Mouse (Mus musculus): ENCODE data around the gene Mis12. TPM values are rescaled to one million over a fixed set of nuclear protein-coding genes. Genes with fewer than 3 reads are reported as not detected.

Mis12 gene
- total RNA-seq (2022): 10 to 100 TPM; 22.5 to 30.3 (median 26.7) TPM

GRCm38 (mm10) chr11:71019201-71020068 is at the start of gene Mis12, which contains the start of gene Derl2:
TSS of gene Mis12 (plus strand) at chr11:71019611.
TSS of gene Derl2 (minus strand) at chr11:71019841.
- DNase-seq: peak; percentile 99

GRCm38 (mm10) chr11:70969821-70970559 is 49.4 kb upstream of the Mis12 start, which contains the start of the genes Nup88 and Rpain:
TSS of gene Nup88 (minus strand) at chr11:70969973.
TSS of gene Rpain (plus strand) at chr11:70970213.
- DNase-seq: peak; percentile 91

DNA sequence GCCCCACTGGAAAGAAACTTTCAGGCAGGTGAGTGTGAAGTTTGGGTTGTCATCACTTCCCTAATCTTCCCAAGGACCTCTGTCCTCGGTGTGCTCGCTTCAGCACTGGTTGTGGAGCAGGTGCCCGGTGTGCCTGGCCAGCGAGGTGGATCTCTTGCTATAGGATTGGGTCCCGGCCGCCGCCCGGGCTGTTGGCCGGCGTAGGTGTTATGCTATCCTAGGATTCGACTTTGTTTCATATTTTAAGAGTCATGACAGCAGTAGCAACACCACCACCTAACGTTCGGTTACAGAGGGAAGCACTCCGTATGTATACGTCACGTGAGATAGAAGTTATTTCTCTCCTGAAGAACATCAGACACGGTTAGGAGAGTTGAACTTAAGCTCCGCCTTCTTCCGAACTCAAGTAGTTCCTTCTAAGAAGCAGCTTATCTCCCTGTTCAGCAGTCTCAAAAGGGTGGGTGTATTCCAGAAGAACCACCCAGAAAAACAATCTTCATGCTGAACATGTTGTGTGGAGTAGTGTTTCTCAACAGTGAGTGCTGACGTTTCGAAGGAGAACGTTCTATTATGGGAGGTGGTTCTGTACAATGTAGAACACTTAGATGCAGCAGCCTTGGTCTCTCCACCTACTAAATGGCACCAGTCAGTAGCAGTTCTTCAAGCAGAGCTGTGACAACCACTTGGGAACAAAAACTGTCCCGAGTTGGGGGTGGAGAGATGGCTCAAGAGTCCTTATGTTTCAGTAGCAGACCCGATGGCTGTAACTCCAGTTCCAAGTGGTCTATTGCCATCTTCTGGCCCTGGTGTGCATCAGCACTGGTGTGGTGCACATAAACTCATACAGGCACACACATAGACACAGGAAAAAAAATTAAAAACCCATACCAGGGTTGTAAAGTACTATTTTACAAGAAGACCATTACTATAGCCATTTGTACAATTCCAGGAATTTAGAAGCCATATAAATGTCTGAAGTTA is 48.6 kb upstream of the Mis12 start:
- no peak for DNase-seq

- DNase-seq: no peak
Observed at GRCm38 (mm10) chr11:70972586-70972985, 46.8 kb upstream of the Mis12 start.

DNA sequence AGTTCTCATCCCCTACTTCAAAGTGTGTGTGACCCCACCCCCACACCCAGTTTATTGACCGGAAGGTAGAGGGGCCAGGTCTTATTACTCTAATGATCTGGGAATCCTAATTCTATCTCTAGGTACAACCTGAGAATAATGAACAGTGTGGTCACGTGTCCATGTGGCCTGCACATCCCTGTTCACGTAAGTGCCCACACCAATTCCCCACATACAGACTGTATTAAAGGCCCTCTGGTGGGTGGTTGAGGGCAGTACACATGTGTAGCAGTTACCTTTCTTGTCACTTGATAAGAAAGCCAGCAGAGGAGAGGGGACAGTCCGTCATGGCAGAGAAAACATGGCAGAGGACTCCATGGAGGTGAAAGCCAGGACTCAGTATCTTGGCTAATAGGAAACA is 45.5 kb upstream of the Mis12 start:
- DNase-seq: no peak

- DNase-seq: no peak
Observed at GRCm38 (mm10) chr11:70975193-70975592, 44.2 kb upstream of the Mis12 start.

- no peak for DNase-seq
Observed at GRCm38 (mm10) chr11:70977293-70977692, 42.1 kb upstream of the Mis12 start.

GRCm38 (mm10) chr11:70980232-70980631 is 39.2 kb upstream of the Mis12 start:
- DNase-seq: no peak

DNA sequence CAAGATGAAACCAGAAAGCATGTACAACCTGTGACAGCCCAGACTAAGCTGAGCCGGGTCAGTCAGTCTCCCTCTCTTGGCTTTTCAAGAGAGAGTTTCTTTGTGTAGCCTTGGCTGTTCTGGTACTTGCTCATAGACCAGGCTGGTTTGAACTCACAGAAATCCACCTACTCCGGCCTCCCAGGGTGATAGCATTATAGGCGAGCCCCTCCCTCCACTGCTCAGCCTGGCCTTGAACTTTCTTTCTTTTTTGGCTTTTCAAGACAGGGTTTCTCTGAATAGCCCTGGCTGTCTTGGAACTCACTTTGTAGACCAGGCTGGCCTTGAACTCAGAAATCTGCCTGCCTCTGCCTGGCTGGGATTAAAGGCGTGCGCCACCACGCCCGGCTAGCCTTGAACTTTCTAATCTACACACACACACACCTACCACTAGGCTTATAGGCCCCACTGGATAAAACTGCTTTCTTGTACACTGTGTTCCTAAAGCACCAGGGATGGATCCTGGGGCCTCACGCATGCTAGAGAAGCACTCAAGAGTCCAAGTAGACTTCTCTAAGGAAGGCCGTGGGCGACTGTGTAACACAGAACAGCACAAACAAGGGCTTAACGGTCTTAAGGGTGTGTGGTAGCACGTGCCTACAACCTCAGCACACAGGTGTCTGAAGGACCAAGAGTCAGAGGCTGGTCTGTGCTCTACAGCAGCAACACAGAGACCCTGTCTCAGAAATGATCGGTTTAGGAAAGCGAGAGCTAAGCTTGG is 38.5 kb upstream of the Mis12 start:
- DNase-seq: no peak

- no peak for DNase-seq
Observed at GRCm38 (mm10) chr11:70982030-70982429, 37.4 kb upstream of the Mis12 start.

DNA sequence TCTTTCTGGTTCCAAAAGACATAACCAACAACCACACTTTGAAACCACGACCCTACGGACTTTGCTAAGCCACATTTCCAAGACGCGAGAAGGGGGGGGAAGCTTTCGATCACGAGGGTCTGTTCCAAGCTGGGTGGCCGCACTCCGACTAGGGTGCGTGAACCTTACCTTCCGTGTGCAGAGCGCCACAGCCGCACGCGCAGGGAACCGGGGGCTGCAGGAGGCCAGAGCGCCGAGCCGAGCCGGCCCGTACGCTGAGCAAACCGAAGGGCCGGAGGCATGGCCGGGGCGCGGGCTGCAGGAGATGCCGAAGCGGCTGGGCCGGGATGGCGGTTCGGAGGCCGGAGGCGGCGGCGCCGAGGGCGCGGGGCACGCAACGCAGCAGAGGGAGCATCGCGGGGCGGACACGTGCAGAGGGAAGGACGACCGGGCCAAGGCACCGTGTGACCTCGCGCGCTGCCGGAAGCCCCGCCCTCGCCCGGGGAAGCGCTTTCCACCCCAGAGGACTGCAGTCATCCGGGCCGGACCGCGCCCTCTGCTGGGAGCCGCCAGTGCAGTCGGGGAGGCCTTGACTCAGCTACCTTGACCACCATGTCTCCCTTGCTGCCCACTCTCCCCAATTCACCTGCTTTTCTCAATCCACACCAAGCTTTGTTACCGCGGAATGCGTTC is 36.7 kb upstream of the Mis12 start, which contains the start of gene C1qbp:
Gene C1qbp (minus strand): TSS at position 470 of the 672 bp plus-strand sequence.
- peak; percentile 89 for DNase-seq

DNA sequence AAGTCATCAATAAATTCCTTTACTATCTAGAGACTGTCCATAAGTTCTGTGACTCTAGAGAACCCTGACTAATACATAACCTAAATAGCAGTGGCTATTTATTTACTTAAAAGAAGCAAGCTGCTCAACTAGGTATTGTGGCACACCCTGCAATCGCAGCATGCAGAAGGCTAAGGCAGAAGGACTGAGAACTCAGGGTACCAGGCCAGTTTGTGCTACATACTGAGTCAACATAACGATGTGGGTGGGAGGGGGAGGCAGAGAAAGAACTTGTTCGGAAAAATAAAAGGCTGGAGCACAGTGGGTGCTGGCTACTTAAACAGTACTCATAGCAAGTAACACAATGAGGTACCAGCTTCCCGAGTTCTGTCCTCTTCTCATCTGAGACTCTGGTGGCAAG is 18.2 kb upstream of the Mis12 start:
- DNase-seq: no peak

GRCm38 (mm10) chr11:71003611-71004315 is 15.6 kb upstream of the Mis12 start:
- DNase-seq: no peak

DNA sequence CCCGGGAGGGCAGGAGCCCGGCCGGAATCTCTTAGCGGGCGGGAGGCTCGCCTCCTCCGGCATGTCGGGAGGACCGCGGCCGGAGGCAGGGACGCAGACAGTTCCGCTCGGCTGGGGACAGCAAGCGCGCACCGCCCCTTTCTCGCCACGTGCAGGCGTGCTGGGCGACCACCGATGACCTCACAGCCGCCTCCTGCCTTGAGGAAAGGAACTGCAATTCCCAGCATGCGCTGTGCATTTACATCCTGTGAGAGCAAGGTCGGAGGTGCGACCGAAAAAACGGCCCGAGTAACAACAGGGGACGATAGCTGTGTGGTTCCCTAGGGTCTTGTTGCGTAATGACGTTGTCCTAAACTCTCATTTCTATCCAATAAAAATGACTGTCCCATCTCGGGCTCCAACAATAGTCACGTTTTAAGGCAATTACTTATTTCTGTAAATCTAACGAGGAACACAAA is 15.1 kb upstream of the Mis12 start, which contains the start of gene Dhx33:
Gene Dhx33 (minus strand): TSS at position 122 of the 458 bp plus-strand sequence.
- DNase-seq: peak; percentile 97

DNA sequence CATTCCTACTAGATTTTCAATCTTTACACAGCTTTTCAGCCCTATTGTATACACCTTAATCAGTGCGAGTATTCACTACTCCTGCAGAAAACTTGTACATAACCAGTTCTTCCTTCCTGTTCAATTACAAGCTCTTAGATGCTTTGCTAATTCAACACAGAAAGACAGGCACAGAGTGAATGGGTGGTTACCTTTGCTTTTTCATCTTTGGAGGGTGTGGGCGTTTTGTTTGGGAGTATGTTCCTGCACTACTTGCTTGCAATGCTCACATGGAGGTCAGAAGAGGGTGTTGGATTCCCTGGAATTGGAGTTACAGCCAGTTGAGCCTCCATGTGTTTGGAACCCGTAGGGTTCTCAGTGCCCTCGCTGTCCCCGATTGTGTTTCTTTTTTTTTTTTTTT is 14.4 kb upstream of the Mis12 start:
- no peak for DNase-seq

- peak; percentile 52 for DNase-seq
Observed at GRCm38 (mm10) chr11:71007026-71007425, 12.4 kb upstream of the Mis12 start.

- no peak for DNase-seq
Observed at GRCm38 (mm10) chr11:71007831-71008230, 11.6 kb upstream of the Mis12 start.

- no peak for DNase-seq
Observed at GRCm38 (mm10) chr11:71008321-71008720, 11.1 kb upstream of the Mis12 start.

GRCm38 (mm10) chr11:71012743-71013142 is 6.7 kb upstream of the Mis12 start:
- no peak for DNase-seq

GRCm38 (mm10) chr11:71017051-71017450 is 2.4 kb upstream of the Mis12 start:
- no peak for DNase-seq

Data from adrenal gland, adult 8-10 months (tissue).